Mouse (Mus musculus) kidney, postnatal 0 days (tissue): Measurements from ENCODE around the gene Micu1. TPM values are rescaled to one million over a fixed set of nuclear protein-coding genes. Genes with fewer than 3 reads are reported as not detected.

Experiments used
- ATAC-seq: fragments of 200-750 bp; cut with Nextera tagmentation; replicated peaks from 2 replicates; pipeline ENCODE4 v1.8.0; 2017; ENCODE audit warnings: low read depth, moderate number of reproducible peaks, moderate TSS enrichment, moderate library complexity; ENCODE audit not compliant: low FRiP score
- DNase-seq: peaks from one replicate; pipeline ENCODE4 v3.0.0-alpha.2; 2016; ENCODE audit warnings: low spot score
- H3K27ac ChIP-seq: fragments of 300-500 bp; sonication (generic); 2 replicates; pipeline ENCODE4 v1.5.1; 2014; ENCODE audit warnings: mild to moderate bottlenecking
- H3K27me3 ChIP-seq: fragments of 300-500 bp; sonication (generic); 2 replicates; pipeline ENCODE4 v1.6.1; 2014; ENCODE audit warnings: low read length, mixed read lengths; ENCODE audit not compliant: insufficient read depth
- H3K36me3 ChIP-seq: fragments of 300-500 bp; sonication (generic); 2 replicates; pipeline ENCODE4 v1.6.1; 2014; ENCODE audit warnings: low read length, mixed read lengths; ENCODE audit not compliant: insufficient read depth
- H3K4me1 ChIP-seq: fragments of 300-500 bp; sonication (generic); replicated peaks from 2 replicates; pipeline ENCODE4 v1.6.1; 2014; ENCODE audit warnings: antibody characterized with exemption, low read length, mixed read lengths; ENCODE audit not compliant: insufficient read depth
- H3K4me2 ChIP-seq: fragments of 300-500 bp; sonication (generic); 2 replicates; pipeline ENCODE4 v1.6.1; 2014; ENCODE audit warnings: mild to moderate bottlenecking, low read length, moderate library complexity, mixed read lengths
- H3K4me3 ChIP-seq: fragments of 300-500 bp; sonication (generic); replicated peaks from 2 replicates; pipeline ENCODE4 v1.5.1; 2014; ENCODE audit warnings: low read depth, low read length
- H3K9ac ChIP-seq: fragments of 300-500 bp; sonication (generic); 2 replicates; pipeline ENCODE4 v1.6.1; 2014; ENCODE audit warnings: low read depth, low read length
- H3K9me3 ChIP-seq: fragments of 300-500 bp; sonication (generic); replicated peaks from 2 replicates; pipeline ENCODE4 v1.6.1; 2016; ENCODE audit warnings: low read length, inconsistent platforms, mixed read lengths
- CTCF ChIP-seq: IDR thresholded peaks from 2 replicates; pipeline ENCODE4 v1.5.1; 2016; ENCODE audit warnings: antibody characterized with exemption, low read depth, mild to moderate bottlenecking, moderate library complexity
- WGBS: fragments of 180-500 bp; shearing (Covaris S2); extraction: QIAGEN DNeasy Blood & Tissue Kit; methylation state at CpG from one replicate; pipeline ENCODE4 v1.1.7; 2014; 5-methylcytosine and 5-hydroxymethylcytosine counted together
- polyA plus RNA-seq: library from polyadenylated mRNA; unstranded; fragments of >200 nt; fragmentation: Nextera tagmentation; extraction: Ambion mirVana; gene quantifications from 2 replicates; pipeline ENCODE4 v1.2.1, GENCODE M21; 2015

The Micu1 gene
- polyA plus RNA-seq, 1 experiment from 2014 or later = 60.9 TPM

- no peak for TF ChIP-seq CTCF
- Histone ChIP-seq H3K4me2 (no peak overlapping the region), H3K4me1 (peaks cover 13% of the 10 kb centered on the region), H3K27me3 (no peaks in the 10 kb centered on the region), H3K9me3 (no peaks in the 10 kb centered on the region), H3K9ac (no peak overlapping the region), H3K27ac (no peak overlapping the region), H3K36me3 (no peaks in the 10 kb centered on the region), H3K4me3 (no peak overlapping the region)
- WGBS = 71% methylated on average over 15 of the region's 15 CpGs
- no peak for ATAC-seq
- no peak for DNase-seq
Observed at GRCm38 (mm10) chr10:59877421-59878117, 175.3 kb downstream of the Micu1 start.

GRCm38 (mm10) chr10:59878823-59879222, 176.5 kb downstream of the Micu1 start:
- peaks cover 13% of the 10 kb centered on the region for H3K4me1 ChIP-seq
- peak overlapping the region; percentile 89 for H3K4me2 ChIP-seq
- peak overlapping the region; percentile 100 for H3K27ac ChIP-seq
- WGBS = 10% methylated on average over 5 of the region's 5 CpGs
- H3K36me3 ChIP-seq = no peaks in the 10 kb centered on the region
- ATAC-seq (no peak), DNase-seq (peak; percentile 89)
- no peaks in the 10 kb centered on the region for H3K27me3 ChIP-seq
- peak overlapping the region; percentile 92 for H3K4me3 ChIP-seq
- peak overlapping the region; percentile 97; the same call in 1 of the 2 replicates for H3K9ac ChIP-seq
- no peaks in the 10 kb centered on the region for H3K9me3 ChIP-seq
- no peak for TF ChIP-seq CTCF

- peak; percentile 98 for DNase-seq
- H3K4me1 ChIP-seq = peaks cover 13% of the 10 kb centered on the region
- under 1% methylated on average over 80 of the region's 80 CpGs for WGBS
Observed at GRCm38 (mm10) chr10:59879255-59880028, 177.2 kb downstream of the Micu1 start, which contains the start of gene Dnajb12. Dnajb12 (plus strand) TSS chr10:59879556.

GRCm38 (mm10) chr10:59880029-59880386, 177.7 kb downstream of the Micu1 start:
- no peak for TF ChIP-seq CTCF
- ATAC-seq (peak; percentile 40), DNase-seq (peak; percentile 84)
- H3K4me1 ChIP-seq = peaks cover 13% of the 10 kb centered on the region
- H3K4me2 ChIP-seq = peak overlapping the region; percentile 89
- H3K36me3 ChIP-seq = no peaks in the 10 kb centered on the region
- under 1% methylated on average over 13 of the region's 13 CpGs for WGBS
- H3K4me3 ChIP-seq = peak overlapping the region; percentile 92
- peak overlapping the region; percentile 100 for H3K27ac ChIP-seq
- H3K9me3 ChIP-seq = no peaks in the 10 kb centered on the region
- H3K9ac ChIP-seq = peak overlapping the region; percentile 97
- no peaks in the 10 kb centered on the region for H3K27me3 ChIP-seq

More at GRCm38 (mm10) chr10:59879255-59880028, 177.2 kb downstream of the Micu1 start, which contains the start of gene Dnajb12:
- Histone ChIP-seq H3K4me2 (peak within 1 kb of the TSS; percentile 89), H3K9ac (peak within 1 kb of the TSS; percentile 97), H3K4me3 (peak within 1 kb of the TSS; percentile 92), H3K36me3 (no peaks in the 10 kb centered on the region), H3K27me3 (no peaks in the 10 kb centered on the region), H3K9me3 (no peaks in the 10 kb centered on the region), H3K27ac (peak within 1 kb of the TSS; percentile 100)
- peak; percentile 94 for ATAC-seq
- TF ChIP-seq CTCF = no peak; the same call in 1 of the 2 replicates

GRCm38 (mm10) chr10:59880837-59881236, 178.6 kb downstream of the Micu1 start:
- Histone ChIP-seq H3K9ac (peak overlapping the region; percentile 97; the same call in 1 of the 2 replicates), H3K27me3 (no peaks in the 10 kb centered on the region), H3K4me2 (peak overlapping the region; percentile 89), H3K36me3 (0 out of 2 replicates have a peak, but pooled peaks cover 4% of the 10 kb centered on the region), H3K27ac (0 out of 2 replicates have a peak overlapping the region, but pooled peaks have one; percentile 100), H3K4me1 (peaks cover 13% of the 10 kb centered on the region), H3K4me3 (peak overlapping the region; percentile 92), H3K9me3 (no peaks in the 10 kb centered on the region)
- DNase-seq = no peak
- no peak for TF ChIP-seq CTCF
- 85% methylated on average over 7 of the region's 7 CpGs for WGBS
- no peak for ATAC-seq

GRCm38 (mm10) chr10:59884327-59885173, 182.3 kb downstream of the Micu1 start:
- Histone ChIP-seq H3K9me3 (no peaks in the 10 kb centered on the region), H3K27ac (peak overlapping the region; percentile 0; the same call in 1 of the 2 replicates), H3K9ac (no peak overlapping the region), H3K27me3 (no peaks in the 10 kb centered on the region), H3K4me1 (peaks cover 10% of the 10 kb centered on the region), H3K4me2 (no peak overlapping the region), H3K36me3 (0 out of 2 replicates have a peak, but pooled peaks cover 4% of the 10 kb centered on the region), H3K4me3 (no peak overlapping the region)
- 83% methylated on average over 10 of the region's 10 CpGs for WGBS
- ATAC-seq = 0 out of 2 replicates have a peak, but pooled peaks have one; percentile 4
- TF ChIP-seq CTCF = no peak
- no peak for DNase-seq
